Mouse (Mus musculus): ENCODE data around the gene Gm26661.

Gm26661 gene

GRCm38 (mm10) chr14:7819446-7819845, 28.1 kb downstream of the Gm26661 start:
- DNase-seq (ENCODE audit: low spot score in 2 of 2): no peak

DNA sequence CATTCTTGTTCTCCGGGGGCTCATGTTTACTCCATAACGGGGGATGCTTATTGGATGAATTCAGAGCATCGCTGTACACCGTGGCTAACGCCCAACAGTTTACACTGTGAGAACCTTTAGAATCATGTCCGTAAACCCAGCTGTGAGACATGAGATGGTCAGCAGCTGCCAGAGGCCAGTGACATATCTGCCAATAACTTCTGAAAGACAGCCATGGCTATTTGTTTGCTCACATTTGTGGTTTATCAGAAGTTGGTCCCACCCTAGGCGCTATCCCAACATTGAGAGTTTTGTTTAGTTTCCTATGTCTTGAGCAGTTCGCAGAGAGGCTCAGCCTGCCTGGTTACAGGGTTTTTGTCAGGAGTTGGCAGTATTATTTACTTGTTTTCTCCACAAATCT, 30.0 kb downstream of the Gm26661 start:
- no peak for DNase-seq (ENCODE audit: low spot score in 2 of 2)

- no peak for DNase-seq (ENCODE audit: low spot score in 2 of 2)
These were observed 31.3 kb downstream of the Gm26661 start for GRCm38 (mm10) chr14:7822693-7823092.

DNA sequence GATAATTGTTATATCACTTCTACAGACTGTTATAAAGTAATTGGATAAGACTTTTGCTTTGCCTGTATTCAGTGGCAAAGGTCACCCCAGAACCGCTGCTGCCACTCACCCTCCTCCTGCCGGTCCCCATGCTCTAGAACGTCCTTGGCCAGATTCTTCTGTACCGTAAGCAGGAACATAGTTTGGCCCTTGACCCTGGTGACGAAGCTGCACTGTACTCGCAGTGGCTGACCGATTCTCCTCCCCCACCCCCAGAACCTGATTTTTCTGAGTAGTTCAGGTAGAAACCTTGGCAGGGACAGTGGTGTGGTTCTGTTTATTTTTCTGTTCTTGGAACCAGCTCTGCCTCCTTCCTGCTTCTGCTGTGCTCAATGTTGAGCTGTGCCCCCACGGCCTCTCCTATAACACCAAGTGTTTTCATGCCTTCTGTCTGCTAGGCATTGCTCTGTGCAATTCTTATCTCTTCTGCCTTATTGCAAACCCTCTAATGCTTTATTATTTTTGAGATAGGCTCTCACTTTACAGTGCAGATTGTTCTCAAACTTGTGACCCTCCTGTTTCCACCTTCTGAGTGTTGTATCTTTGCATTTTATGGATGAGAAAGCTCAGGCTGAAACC, 33.4 kb downstream of the Gm26661 start:
- DNase-seq (ENCODE audit: low spot score in 2 of 2): no peak

GRCm38 (mm10) chr14:7826151-7826937, 35.0 kb downstream of the Gm26661 start:
- no peak for DNase-seq (ENCODE audit: low spot score in 2 of 2)

DNA sequence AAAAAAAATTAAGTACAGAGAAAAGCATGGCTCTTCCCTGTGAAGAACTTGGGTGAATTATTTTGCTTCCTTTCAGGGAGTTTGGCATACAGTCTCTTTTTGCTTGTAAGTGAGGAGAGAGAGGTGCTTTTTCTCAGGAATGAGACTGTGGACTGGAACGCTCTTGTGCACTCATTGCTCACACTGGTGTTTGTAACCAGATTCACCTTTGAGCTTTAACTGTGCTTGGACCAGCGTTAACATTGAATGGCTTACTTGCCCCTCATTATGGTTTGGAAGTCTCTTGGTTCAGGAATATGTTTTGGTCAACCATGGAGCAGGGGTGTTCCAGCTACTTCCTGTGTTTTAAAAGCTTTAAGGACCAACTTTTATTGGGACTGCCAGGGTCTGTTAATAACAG, 37.8 kb downstream of the Gm26661 start:
- no peak for DNase-seq (ENCODE audit: low spot score in 2 of 2)

DNA sequence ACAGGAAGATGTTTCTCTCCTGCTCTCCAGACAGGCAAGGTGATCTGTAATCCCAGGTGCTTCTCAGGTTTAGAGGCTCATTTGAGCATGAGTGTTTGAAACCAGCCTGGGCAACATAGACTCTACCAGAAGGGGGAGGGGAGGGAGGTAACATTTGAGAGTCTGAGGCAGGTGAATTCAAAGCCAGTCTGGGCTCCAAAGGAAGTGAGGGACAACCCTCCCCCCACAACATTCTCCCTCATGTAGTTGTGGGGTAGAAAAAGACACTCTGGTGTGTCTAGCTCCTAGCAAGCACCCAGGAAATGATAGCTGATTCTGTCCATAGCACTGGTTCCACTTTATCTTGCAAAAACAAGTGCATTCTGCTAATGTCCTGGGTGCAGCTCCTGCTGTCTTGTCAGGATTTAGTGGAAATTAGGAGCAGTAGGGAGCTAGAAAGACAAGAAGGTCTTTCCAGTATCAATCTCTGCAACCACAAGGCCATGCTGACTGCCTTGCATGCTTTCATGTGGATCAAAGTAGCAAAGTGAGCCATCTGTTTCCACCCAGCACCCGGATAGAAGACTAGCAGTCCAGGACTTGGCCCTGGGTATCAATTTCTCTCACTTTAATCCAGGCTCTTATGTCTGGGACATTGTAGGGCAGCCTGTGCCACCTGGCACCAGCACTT, 40.5 kb downstream of the Gm26661 start:
- DNase-seq (ENCODE audit: low spot score in 2 of 2): no peak

GRCm38 (mm10) chr14:7832440-7832783, 41.0 kb downstream of the Gm26661 start:
- DNase-seq (ENCODE audit: low spot score in 2 of 2): no peak

DNA sequence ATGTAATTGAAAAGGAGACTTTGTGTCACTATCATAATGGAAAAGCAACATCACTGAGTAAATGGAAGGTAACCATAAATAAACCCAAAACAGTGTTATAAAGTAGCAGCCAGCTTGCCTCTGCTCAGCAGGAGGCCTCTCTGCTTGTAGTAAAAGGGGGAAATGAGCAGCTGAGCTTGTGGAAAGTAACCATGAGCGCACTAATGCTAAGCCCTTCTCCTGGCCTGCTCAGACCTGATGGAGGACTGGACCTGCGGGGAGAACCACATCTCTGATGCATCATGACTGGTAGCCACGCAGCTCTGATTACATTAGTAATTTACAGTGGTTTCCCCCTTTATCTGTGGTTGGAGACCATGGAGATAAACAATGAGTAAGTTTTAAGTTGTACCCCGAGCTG, 42.1 kb downstream of the Gm26661 start:
- DNase-seq (ENCODE audit: low spot score in 2 of 2): no peak

DNA sequence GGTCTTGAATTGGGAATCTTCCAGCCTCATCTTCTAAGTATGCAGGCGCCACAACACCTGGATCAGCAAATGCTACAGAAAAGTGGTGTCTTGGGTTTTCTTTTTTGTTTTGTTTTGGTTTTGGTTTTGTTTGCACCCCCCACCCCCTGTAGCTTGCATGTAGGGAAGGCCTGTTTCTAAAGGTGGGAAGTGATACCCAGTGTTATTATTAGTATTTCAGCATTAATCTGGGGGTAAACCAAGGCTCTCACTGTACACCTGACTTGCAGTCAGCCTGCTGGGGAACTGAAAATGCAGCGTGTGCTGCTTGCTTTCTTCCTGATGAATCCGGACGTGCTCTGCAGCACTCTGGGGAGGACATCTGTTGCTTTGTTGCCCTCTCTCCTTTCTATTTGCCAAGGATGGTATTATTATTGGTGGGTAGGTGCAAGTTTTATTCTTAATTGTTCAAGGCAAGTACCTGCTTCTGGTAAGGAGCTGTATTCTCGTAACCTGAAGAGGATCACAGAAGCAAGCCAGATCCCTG, 47.2 kb downstream of the Gm26661 start:
- DNase-seq (ENCODE audit: low spot score in 2 of 2): no peak

DNA sequence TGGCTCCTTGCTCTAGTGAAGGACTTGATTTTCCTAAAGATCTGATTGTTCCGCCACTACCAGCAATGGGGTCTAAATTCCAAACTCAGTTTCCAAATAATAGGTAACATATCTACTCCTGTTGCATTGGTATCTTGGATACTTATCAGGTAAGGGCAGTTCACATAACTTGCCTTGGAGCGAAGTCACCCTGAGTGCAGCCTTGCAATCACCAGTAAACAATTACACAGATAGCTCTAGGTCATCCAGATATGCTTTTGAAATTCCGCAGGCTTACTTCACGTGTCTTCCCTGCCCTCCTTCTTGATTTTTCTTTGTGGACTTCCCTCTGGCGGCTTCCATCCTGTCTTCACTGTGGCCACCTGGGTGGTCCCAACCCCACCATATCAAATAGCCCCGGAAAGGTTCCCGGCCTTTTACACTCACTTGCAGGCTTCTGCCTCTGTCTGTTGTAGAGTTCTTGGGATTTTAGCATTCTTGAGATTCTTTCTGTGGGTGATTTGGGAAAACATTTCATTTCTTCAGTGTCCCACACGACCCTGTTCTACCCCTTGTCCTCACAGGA, 48.6 kb downstream of the Gm26661 start:
- DNase-seq (ENCODE audit: low spot score in 2 of 2): no peak

Data from frontal cortex, postnatal 36 days (tissue).